Mouse (Mus musculus) MEL (cell line): Measurements from ENCODE around the gene Mtif2. TPM values are rescaled to one million over a fixed set of nuclear protein-coding genes. Genes with fewer than 3 reads are reported as not detected.

Experiments
- DNase-seq: peaks from one replicate; pipeline ENCODE4 v3.0.0; 2011; ENCODE audit warnings: low read depth, low spot score
- H3K27ac ChIP-seq: 2 replicates; pipeline ENCODE4 v1.5.1; 2012; ENCODE audit warnings: low read depth, mild to moderate bottlenecking, control low read depth, low read length, moderate library complexity; ENCODE audit not compliant: control insufficient read depth
- H3K27me3 ChIP-seq, 2 experiments: fragments of 150-350 bp in 1 of 2; sonication (generic) in 1 of 2; 2 replicates each; pipeline ENCODE4 v1.6.1; 2012; ENCODE audit warnings: low read length in 2 of 2, mild to moderate bottlenecking in 2 of 2, improper control_type of control experiment in 1 of 2, moderate library complexity in 1 of 2; ENCODE audit not compliant: insufficient read depth in 2 of 2, control insufficient read depth in 1 of 2
- H3K36me3 ChIP-seq, 2 experiments: 2 replicates each; pipeline ENCODE4 v1.6.1; 2012 to 2014; ENCODE audit warnings: low read length in 2 of 2, improper control_type of control experiment in 1 of 2, inconsistent platforms in 1 of 2, mild to moderate bottlenecking in 1 of 2; ENCODE audit not compliant: insufficient read depth in 2 of 2, control insufficient read depth in 1 of 2
- H3K4me1 ChIP-seq, 2 experiments: fragments of 150-350 bp in 1 of 2; sonication (generic) in 1 of 2; 2 replicates each; pipeline ENCODE4 v1.6.1; 2012; ENCODE audit warnings: low read length in 2 of 2, improper control_type of control experiment in 1 of 2, mild to moderate bottlenecking in 1 of 2; ENCODE audit not compliant: insufficient read depth in 2 of 2, control insufficient read depth in 1 of 2
- H3K4me3 ChIP-seq, 2 experiments: fragments of 150-350 bp in 1 of 2; sonication (generic) in 1 of 2; 2 replicates each; pipeline ENCODE4 v1.5.1; 2012; ENCODE audit warnings: low read depth in 2 of 2, low read length in 2 of 2, mild to moderate bottlenecking in 2 of 2, moderate library complexity in 2 of 2, control low read depth in 1 of 2, improper control_type of control experiment in 1 of 2; ENCODE audit not compliant: control insufficient read depth in 1 of 2, insufficient read depth in 1 of 2
- H3K79me2 ChIP-seq: 2 replicates; pipeline ENCODE4 v1.6.1; 2012; ENCODE audit warnings: mild to moderate bottlenecking, low read length, moderate library complexity; ENCODE audit not compliant: control insufficient read depth, poor library complexity, insufficient read depth
- H3K9ac ChIP-seq: 2 replicates; pipeline ENCODE4 v1.6.1; 2012; ENCODE audit warnings: low read depth, mild to moderate bottlenecking, control low read depth, low read length, moderate library complexity; ENCODE audit not compliant: control insufficient read depth, poor library complexity, severe bottlenecking
- H3K9me3 ChIP-seq: fragments of 150-350 bp; sonication (generic); replicated peaks from 2 replicates; pipeline ENCODE4 v1.6.1; 2012; ENCODE audit warnings: mild to moderate bottlenecking, low read length, improper control_type of control experiment, moderate library complexity; ENCODE audit not compliant: insufficient read depth
- CHD1 ChIP-seq: IDR thresholded peaks from 2 replicates; pipeline ENCODE4 v1.6.1; 2012; ENCODE audit warnings: low read depth, mild to moderate bottlenecking, inconsistent platforms, low read length, improper control_type of control experiment
- E2F4 ChIP-seq: IDR thresholded peaks from 2 replicates; pipeline ENCODE4 v1.6.1; 2011; ENCODE audit warnings: low read depth, low read length, improper control_type of control experiment, borderline replicate concordance
- ETS1 ChIP-seq: IDR thresholded peaks from 2 replicates; pipeline ENCODE4 v1.6.1; 2012; ENCODE audit warnings: low read depth, mild to moderate bottlenecking, inconsistent platforms, low read length, improper control_type of control experiment, moderate library complexity
- GABPA ChIP-seq: IDR thresholded peaks from 2 replicates; pipeline ENCODE4 v1.6.1; 2012; ENCODE audit warnings: low read depth, mild to moderate bottlenecking, inconsistent platforms, low read length, improper control_type of control experiment, moderate library complexity
- JUND ChIP-seq: IDR thresholded peaks from 2 replicates; pipeline ENCODE4 v1.6.1; 2011; ENCODE audit warnings: low read depth, mild to moderate bottlenecking, improper control_type of control experiment, low read length
- KAT2A ChIP-seq: conservative IDR thresholded peaks from 2 replicates; pipeline ENCODE4 v1.6.1; 2012; ENCODE audit warnings: low read depth, low read length, improper control_type of control experiment, inconsistent platforms
- MAZ ChIP-seq: IDR thresholded peaks from 2 replicates; pipeline ENCODE4 v1.6.1; 2012; ENCODE audit warnings: low read depth, mild to moderate bottlenecking, inconsistent platforms, low read length, improper control_type of control experiment
- MEF2A ChIP-seq: IDR thresholded peaks from 2 replicates; pipeline ENCODE4 v1.6.1; 2014; ENCODE audit warnings: low read depth, mild to moderate bottlenecking, inconsistent platforms, low read length, improper control_type of control experiment; ENCODE audit not compliant: poor library complexity, insufficient replicate concordance, severe bottlenecking; ENCODE audit errors: extremely low read depth
- MXI1 ChIP-seq: IDR thresholded peaks from 2 replicates; pipeline ENCODE4 v1.6.1; 2011; ENCODE audit warnings: mild to moderate bottlenecking, low read depth, low read length, improper control_type of control experiment
- MYC ChIP-seq: IDR thresholded peaks from 2 replicates; pipeline ENCODE4 v1.6.1; 2011; ENCODE audit warnings: low read depth, mild to moderate bottlenecking, low read length, improper control_type of control experiment, moderate library complexity
- NELFE ChIP-seq: IDR thresholded peaks from 2 replicates; pipeline ENCODE4 v1.6.1; 2011; ENCODE audit warnings: low read depth, low read length, improper control_type of control experiment
- RCOR1 ChIP-seq: IDR thresholded peaks from 2 replicates; pipeline ENCODE4 v1.6.1; 2012; ENCODE audit warnings: low read depth, mild to moderate bottlenecking, inconsistent platforms, low read length, improper control_type of control experiment
- SIN3A ChIP-seq: IDR thresholded peaks from 2 replicates; pipeline ENCODE4 v1.6.1; 2012; ENCODE audit warnings: low read length, improper control_type of control experiment, inconsistent platforms
- SMC3 ChIP-seq: IDR thresholded peaks from 2 replicates; pipeline ENCODE4 v1.6.1; 2011; ENCODE audit warnings: low read depth, low read length, improper control_type of control experiment
- TBP ChIP-seq: IDR thresholded peaks from 2 replicates; pipeline ENCODE4 v1.8.0; 2011; ENCODE audit warnings: low read depth, low read length, improper control_type of control experiment
- UBTF ChIP-seq: IDR thresholded peaks from 2 replicates; pipeline ENCODE4 v1.6.1; 2012; ENCODE audit warnings: low read depth, mild to moderate bottlenecking, inconsistent platforms, low read length, improper control_type of control experiment, moderate library complexity, borderline replicate concordance; ENCODE audit not compliant: insufficient read depth
- USF1 ChIP-seq: IDR thresholded peaks from 2 replicates; pipeline ENCODE4 v1.6.1; 2014; ENCODE audit warnings: low read depth, mild to moderate bottlenecking, inconsistent platforms, low read length, improper control_type of control experiment, moderate library complexity
- USF2 ChIP-seq, 2 experiments: IDR thresholded peaks; 2 replicates each; pipeline ENCODE4 v1.6.1; 2011 to 2012; ENCODE audit warnings: improper control_type of control experiment in 2 of 2, low read length in 2 of 2, borderline replicate concordance in 1 of 2, inconsistent platforms in 1 of 2, low read depth in 1 of 2, mild to moderate bottlenecking in 1 of 2; ENCODE audit not compliant: insufficient read depth in 1 of 2
- ZMIZ1 ChIP-seq: IDR thresholded peaks from 2 replicates; pipeline ENCODE4 v1.6.1; 2012; ENCODE audit warnings: low read depth, mild to moderate bottlenecking, inconsistent platforms, low read length, improper control_type of control experiment, moderate library complexity
- ZNF384 ChIP-seq: IDR thresholded peaks from 2 replicates; pipeline ENCODE4 v1.6.1; 2012; ENCODE audit warnings: low read depth, mild to moderate bottlenecking, inconsistent platforms, low read length, improper control_type of control experiment
- polyA plus RNA-seq, 2 experiments: library from polyadenylated mRNA; stranded (reverse) in 1 of 2; unstranded in 1 of 2; fragments of >175 nt in 1 of 2; fragments of >200 nt in 1 of 2; gene quantifications; 2 replicates each; pipeline versions ENCODE4 v1.2.1 to v1.2.4; 2012; ENCODE audit warnings: low replicate concordance in 2 of 2, low read depth in 1 of 2; ENCODE audit not compliant: insufficient read length in 2 of 2, insufficient read depth in 1 of 2, missing spikeins in 1 of 2
- total RNA-seq: library from RNA; depleted of rRNA; stranded (reverse); fragments of 300-350 nt; gene quantifications from 2 replicates; pipeline ENCODE4 v1.2.3, GENCODE M21; 2012

The Mtif2 gene
- total and polyA plus RNA-seq, 3 experiments, result 22.5 to 161 (median 32.7) TPM

DNA sequence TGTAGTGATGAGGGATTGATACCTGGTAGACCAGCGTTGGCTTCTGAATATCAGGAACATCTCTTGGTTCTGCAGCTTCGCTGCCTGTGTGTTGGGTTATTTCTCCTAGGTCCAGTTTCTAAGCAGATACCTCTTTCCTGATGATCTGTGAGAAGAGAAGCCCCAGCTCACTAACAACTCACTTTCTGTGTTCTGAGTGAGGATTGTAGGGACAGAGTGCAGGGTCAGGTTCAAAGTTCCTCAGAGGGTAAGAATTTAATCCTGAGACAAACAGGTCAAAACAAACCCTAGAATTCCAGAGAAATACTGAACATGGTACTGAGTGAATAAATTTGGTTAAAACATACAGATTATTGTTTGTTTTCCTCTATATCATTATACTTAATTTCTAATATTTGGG, 37.2 kb downstream of the Mtif2 start:
- Histone ChIP-seq H3K79me2 (no peaks in the 10 kb centered on the region), H3K9ac (no peak overlapping the region), H3K36me3 (no peaks in the 10 kb centered on the region), H3K4me3 (no peak overlapping the region), H3K9me3 (no peaks in the 10 kb centered on the region), H3K4me1 (no peaks in the 10 kb centered on the region), H3K27ac (no peak overlapping the region), H3K27me3 (no peaks in the 10 kb centered on the region)
- DNase-seq, result no peak
- TF ChIP-seq ZNF384, result no peak
- no peak for TF ChIP-seq MXI1
- no peak for TF ChIP-seq MYC
- TF ChIP-seq E2F4, result no peak
- TF ChIP-seq SIN3A, result no peak
- TF ChIP-seq USF1, result no peak
- no peak for TF ChIP-seq TBP
- TF ChIP-seq SMC3, result no peak
- no peak for TF ChIP-seq CHD1
- no peak for TF ChIP-seq MEF2A
- TF ChIP-seq RCOR1, result no peak
- no peak for TF ChIP-seq ZMIZ1
- no peak for TF ChIP-seq USF2 (IDR thresholded peaks at IDR 0.05; ENCODE audit: borderline replicate concordance in 1 of 2, insufficient read depth in 1 of 2, low read depth in 1 of 2, low read length in 2 of 2)
- TF ChIP-seq KAT2A, result no peak
- TF ChIP-seq GABPA, result no peak
- TF ChIP-seq MAZ, result no peak
- no peak for TF ChIP-seq JUND
- TF ChIP-seq NELFE, result no peak
- TF ChIP-seq ETS1, result no peak

GRCm38 (mm10) chr11:29571536-29571935, 45.3 kb downstream of the Mtif2 start:
- no peaks in the 10 kb centered on the region for H3K9me3 ChIP-seq
- no peak overlapping the region for H3K4me3 ChIP-seq
- no peaks in the 10 kb centered on the region for H3K4me1 ChIP-seq
- peaks cover 0 to 1% of the 10 kb centered on the region in 2 experiments; a peak in 1 of 4 replicates for H3K27me3 ChIP-seq
- H3K9ac ChIP-seq, result no peak overlapping the region
- no peak for DNase-seq
- no peaks in the 10 kb centered on the region for H3K79me2 ChIP-seq
- H3K36me3 ChIP-seq, result no peaks in the 10 kb centered on the region
- TF ChIP-seq MEF2A, result no peak
- TF ChIP-seq ETS1, result no peak
- TF ChIP-seq KAT2A, result no peak
- no peak for TF ChIP-seq UBTF
- TF ChIP-seq, all 39 proteins: peak for 0
- no peak overlapping the region for H3K27ac ChIP-seq
